Mouse (Mus musculus) cerebellum, postnatal 36 days (tissue): ENCODE measurements at regions not wholly inside any gene's neighbourhood (a gene's known extent, or its start where the extent isn't known, plus 50 kb on each side); places are given as distances from the start of the nearest gene placed in this dataset.
A peak's percentile ranks its signal among the peaks of the same experiment; 100 is the strongest.

Source experiments
- DNase-seq, 2 experiments: peaks; one replicate each; pipeline ENCODE4 v3.0.0; 2021 to 2022; ENCODE audit warnings: mixed read lengths in 2 of 2

DNA sequence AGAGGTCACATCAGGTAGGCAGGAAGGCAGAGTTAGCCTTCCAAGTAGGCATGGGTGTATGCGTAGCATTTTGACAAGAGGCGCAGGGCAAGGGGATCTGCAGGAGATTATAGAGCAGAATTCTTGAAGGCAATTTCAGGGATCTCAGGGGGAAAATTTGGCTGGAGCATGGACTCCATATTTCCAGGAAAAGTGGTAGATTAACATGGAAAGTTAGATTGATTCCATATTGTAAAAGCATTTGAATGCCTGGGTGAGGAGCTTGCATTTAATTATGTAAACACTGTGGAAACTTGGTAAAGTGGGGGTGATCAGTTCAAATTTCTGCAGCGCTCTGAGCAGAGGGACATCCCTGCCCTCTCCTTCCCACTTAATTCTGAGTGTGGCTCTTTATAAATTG is 146.7 kb downstream of the Pax3 start:
- DNase-seq = no peak

DNA sequence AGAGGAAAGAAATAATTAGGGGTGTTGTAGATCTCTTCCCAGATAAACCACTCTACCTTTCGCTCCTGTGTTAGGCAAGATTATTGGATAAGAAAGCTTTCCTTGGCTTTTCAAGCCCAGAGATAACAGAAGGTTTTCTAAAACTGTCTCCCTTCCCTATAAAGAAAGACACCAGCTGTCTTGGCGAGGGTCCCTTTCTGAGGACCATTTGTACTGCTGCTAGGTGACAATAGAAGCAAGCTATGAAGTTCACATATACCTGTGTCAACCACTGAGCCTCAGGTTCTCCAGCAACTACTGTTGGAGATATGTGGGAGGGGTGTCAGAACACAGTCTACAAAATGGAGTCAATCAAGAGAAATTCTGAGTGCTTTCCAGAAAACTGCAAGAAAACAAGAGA is 164.6 kb downstream of the Pax3 start:
- DNase-seq = no peak

DNA sequence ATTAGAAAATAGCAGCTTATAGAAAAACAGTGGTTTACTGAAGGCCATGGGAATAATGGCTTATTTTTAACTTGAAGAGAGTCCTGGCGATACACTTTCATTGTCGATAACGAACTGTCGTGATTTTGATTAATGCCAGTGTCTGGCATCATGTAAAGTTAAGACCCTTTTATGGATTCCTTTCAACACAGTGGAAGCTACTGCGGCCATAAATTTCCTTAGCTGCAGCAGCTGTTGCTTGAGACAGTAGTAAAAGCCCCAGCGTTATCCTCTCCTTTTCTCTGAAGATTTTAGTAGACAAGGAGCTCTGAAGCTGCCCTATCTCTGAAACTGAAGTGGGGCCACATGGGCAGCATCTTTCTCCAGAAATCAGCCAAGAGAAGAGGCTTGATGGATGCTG is 175.2 kb downstream of the Pax3 start:
- DNase-seq = no peak

DNA sequence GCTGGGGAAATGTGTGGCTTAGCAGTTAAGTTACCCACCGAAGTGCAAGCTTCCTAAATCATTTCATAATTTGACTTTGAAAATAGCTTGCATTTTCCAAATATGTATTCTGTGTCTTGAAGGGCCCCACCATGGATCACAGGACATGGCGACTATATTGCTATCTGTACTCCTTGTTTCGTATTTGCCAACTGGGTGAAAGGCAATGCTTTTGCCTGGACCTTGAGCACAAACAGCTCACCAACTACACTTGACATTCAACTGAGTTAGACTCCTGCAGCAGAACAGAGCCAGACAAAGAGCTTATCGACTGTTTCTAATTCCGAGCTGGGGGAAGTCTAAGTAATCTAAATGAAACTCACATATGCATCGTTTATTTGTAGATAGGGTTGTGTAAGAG is 175.9 kb downstream of the Pax3 start:
- DNase-seq = no peak

DNA sequence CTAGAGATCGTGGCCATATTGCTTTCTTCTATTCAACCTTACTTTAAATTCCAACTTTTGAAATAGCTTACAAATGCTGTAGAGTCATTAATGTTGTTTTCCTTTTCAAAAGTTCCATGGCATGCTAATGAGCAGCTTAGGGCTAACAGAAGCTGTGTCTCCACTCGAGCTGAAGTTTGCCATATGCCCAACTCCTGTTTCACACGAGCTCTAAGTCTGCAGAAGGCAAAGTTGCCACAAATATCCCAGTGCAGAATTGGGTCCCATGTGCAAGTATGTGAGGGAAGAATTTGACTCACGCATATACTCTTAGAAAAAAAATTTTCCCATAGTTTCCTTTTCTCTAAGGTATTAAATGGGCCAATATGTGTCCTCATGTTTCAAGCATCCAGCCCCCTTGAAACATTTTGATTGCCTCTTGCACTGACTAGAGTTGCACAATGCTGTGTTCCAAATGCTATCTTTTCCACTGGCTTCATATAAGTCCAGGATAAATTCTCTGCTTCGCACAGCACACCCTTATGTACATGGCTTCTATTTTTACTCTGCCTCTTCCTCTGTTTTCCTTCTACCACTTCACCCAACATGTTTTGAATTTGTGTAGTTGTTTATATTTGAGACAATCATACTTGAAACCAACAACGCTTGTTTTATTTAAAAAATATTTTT is 178.9 kb downstream of the Pax3 start:
- DNase-seq = no peak

DNA sequence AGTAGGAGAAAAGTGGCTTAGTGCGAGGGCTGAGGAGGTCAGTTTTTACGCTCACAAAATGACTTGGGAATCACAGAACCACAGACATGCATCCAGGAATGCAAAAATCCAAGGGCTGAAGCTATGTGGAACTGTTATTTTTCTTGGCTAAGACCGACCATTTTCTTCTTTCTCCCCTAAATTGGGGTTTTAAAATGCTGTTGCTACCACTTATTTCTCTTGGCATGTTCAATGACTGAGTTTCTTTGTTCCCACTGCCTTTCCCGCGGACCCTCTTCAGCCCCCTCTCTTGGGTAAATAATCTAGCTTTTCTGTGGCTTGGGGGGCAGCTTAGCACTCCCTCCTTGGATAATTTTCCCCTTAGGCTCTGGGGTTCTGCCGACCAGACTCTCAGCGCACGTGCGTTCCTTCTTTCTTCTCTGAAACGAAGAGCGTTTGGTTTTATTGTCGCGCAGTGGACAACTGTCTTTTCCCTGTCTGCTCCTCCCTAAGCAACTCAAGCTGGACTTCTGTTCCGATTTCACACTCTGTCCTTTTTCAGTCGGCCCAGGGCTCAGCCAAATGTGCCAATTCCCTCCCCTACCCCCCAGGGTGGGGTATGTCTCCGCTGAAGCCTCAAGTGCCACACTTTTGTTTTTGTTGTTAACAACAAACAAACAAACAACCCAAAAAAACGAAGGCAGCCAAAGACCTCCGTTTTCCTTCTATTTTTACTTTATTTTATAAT is 180.2 kb downstream of the Pax3 start:
- no peak for DNase-seq

DNA sequence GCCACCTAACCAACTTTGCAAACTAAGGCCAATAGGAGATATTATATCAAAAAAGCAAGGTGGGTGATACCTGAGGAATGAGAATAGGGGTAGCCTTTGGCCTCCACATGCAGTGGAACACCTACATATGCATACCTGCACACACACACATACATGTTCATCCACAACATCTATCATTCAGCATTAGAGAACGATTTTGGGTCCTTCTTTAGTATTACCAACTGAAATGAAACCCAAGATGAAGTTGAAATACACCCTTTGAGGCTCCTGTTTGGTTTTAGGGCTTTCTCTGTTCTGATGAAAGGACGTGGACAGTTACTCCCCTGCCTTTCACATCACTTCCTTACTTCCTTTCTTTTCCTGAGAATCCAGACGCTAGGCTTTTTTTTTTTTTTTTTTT is 180.9 kb downstream of the Pax3 start:
- no peak for DNase-seq

DNA sequence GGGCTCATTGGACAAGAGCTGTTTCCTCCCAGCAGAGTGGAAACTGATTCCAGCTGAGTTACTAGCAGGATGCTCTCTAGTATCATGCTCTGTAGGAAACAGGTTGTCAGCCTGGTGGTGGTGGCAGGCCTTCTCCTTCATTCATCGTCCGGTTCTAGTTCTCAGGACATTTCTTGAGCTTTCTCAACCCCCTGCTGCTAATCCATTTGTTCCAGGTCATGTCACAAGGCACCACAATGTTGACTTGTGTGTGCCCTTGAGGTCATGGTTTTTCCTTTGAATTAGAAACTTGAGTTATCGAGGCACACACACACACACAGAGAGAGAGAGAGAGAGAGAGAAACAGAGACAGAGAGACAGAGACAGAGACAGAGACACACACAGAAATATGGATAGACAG is 183.5 kb downstream of the Pax3 start:
- no peak for DNase-seq

DNA sequence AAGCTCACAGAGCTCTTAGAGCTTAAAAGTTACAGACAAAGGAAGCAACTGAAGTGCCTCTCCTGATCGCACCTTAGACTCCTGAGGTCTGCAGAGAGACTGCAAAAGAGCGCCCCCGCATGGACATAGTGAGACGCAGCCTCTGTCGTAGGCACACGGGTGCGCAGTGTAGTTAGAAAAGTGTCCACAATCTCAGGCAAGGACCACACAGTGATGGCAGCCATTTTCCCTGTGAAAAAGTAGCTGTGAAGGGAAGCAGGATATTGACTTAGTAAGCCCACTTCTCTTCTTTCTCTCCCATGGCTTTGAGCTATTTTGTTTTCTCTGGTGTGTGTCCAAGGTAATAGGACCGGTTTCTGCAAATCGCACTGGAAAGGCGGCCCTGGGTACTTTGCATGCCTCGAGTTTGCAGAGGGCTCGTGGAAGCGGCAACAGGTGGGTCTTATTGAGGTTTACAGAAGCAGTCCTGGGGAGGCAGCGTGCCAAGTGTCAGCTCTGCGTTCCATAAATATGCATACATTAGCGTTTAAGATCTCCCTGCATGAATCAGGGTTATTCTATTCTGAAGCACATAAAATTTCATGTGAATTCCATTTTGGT is 188.0 kb downstream of the Pax3 start:
- peak in 1 of 2 experiments; percentile 13 for DNase-seq

DNA sequence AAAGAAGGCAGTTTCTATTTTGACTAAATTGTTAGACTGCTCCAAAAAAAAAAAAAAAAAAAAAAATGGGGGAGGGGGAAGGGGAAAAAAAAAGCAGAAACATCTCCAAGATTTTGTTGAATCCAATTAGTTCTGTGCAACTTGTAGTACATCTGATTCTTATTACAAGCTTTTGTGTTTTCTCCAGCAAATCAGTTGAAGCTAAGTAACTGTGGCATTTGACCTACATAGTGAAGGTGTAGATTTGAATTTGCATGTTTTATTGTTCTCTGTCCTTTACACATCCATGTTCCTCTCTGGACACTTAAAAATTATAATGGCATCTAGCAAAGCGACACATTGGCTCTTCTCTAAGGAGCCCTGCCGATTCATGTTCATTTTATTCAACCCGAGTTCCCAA is 192.6 kb downstream of the Pax3 start:
- no peak for DNase-seq

DNA sequence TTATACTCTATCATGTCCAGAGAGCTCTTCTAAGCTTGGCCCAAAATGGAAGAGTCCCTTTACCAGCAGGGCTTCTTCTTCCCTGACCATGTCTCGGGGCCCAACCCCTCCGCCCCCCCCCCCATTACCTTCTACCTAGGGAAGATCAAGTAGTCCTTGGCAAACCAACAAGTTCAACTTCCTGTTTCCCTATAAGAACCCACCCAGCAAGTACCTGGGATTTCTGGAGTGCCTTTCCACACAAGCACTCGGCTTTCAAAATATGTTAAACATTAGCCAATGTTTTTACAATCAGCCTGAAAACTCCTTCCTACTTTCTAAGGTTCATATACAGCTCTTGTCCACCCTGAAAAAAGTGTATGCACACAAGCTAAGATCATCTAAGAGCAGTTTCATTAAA is 198.2 kb downstream of the Pax3 start:
- DNase-seq = no peak

DNA sequence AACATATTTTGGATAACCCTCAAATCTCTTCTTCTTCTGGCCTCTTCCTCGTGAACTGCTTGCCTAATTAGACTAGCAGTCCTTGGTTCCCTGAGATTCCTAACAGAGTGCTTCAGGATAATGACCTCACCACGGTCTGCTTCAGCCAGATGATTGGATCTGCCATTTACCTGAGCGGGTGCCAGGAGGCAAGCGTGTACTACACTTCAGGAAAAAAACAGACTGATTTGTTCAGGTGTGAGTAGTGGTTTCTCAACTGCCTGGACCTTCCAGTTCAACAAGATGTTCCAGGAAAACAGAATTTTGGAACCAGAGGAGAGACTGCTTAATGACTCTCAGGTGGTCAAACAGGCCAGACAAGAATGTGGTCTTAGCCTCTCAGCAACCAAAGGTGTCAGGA is 215.4 kb downstream of the Pax3 start:
- no peak for DNase-seq

DNA sequence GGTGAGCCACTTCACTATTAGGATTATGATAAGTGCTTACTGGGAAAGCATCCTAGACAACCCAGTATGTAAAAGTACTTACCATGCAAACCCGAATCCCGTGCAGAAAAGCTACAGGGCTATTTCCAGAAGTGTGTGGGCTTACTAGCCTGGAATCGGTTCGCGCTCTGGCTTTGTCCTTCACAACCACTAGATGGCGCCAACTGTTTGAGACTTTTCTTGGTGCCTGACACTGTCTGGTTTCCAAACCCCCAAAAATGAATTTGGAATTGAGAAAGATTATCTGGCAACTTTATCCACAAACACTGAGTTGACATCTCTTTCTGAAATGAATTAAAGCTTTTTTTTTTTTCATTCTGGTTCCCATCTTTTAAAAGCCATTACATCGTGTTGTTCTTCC is 218.2 kb downstream of the Pax3 start:
- peak; percentile 54 to 69 for DNase-seq

DNA sequence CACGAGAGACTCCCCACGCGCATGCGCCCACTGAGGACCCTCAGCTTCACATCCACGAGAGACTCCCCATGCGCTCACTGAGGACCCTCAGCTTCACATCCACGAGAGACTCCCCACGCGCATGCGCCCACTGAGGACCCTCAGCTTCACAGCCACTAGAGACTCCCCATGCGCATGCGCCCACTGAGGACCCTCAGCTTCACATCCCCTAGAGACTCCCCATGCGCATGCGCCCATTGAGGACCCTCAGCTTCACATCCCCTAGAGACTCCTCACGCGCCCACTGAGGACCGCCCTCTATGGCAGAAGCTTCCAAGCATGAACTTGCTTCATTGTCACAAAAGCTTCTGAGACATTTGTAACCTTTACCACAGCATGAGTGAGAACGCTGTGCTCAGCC is 221.0 kb downstream of the Pax3 start:
- DNase-seq = no peak

DNA sequence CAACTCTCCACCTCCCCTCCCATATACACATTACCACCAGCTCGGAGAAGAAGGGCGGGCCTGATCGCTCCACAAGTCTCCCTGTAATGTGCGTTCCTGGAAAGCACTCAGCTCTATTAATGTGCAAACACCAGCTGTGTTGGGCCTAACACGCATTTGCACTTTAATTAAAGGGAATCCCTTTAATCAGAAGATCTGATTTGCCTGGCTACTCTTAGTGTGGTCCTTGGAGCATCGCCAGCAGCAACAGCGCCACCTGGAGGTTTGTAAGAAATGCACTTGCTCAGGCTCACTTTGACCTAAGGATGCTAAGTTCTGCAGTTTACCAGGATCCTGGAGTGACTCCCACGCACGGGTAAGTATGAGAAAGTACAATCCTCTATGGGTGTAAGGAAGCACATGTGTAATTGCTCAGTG is 224.6 kb downstream of the Pax3 start:
- DNase-seq = peak; percentile 41 to 48

DNA sequence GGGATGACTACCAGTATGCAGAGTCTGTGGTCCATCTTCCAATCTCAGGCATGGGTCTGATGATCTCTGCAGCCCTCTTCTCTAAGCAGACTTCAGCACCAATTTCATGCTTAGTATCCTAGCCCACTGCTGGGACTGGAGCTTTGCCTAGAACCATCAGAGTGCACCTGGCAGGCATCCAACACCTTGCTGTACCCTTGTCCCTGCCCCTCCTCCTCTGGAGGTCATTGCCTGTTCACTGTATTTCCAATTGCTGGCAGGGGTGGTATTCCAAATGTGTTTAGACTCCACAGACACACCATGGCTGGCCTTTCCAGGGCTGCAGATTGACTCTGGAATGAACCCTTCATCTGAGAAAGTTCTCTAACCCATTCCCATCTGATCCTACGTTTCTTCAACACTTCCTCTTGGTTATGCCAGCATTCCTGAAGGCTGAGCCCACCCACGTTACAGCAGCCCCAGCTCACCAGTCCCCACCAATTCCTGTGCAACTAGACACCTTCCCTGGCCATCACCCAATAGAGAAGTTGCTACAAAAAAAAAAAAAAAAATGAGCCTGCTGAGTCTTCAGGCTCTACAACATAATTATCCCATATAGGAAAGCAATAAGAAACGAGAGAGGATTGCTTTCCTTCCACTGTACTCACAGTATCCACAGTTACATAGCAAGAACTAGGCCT is 232.1 kb downstream of the Pax3 start:
- DNase-seq = peak in 1 of 2 experiments; percentile 11

DNA sequence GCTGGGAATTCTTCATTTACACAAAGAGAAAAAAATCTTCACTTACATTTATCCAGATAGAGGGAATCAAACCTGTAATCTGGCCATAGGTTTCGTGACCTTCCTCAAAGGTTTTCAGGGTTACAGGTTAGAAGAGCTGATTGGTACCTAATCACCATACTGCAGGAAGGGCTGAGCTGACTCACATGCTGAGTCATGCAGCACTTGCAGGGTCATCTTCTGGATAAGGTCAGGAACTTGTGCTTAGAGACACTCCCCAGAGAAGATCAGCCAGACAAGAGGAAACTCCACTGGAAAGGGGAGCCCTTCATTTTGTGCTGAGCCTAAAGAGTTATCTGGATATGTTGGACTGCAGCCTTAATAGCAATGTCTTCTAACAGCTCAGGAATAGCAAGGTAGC is 237.6 kb downstream of the Pax3 start:
- no peak for DNase-seq

DNA sequence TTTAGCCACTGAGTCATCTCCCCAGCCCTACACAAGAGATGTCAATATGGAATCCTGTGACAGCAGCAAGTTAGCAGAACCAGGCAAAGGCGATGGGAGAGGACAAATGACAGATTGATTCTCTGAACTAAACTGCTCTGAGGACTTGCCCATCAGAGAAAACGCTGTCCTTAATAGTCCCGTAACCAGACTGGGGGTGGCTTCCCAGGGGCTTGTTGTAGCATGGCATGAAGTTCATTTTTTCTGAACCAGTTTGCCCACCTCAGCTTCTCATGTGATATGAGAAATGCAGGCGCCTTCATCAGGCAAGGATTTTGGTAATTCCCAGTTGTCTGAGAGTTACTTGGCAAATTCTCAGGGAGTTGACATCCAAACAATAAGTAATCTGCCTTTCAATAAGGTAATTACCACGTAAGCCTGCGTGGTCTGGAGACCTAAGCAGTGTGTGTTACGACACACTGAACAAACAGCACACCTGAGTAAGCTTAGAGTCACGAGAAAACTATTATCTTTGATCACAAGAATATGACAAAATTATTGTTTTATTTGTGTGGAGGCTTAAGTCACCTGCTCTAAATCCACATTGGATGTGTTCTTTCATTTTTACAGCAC is 239.7 kb downstream of the Pax3 start:
- DNase-seq = no peak

DNA sequence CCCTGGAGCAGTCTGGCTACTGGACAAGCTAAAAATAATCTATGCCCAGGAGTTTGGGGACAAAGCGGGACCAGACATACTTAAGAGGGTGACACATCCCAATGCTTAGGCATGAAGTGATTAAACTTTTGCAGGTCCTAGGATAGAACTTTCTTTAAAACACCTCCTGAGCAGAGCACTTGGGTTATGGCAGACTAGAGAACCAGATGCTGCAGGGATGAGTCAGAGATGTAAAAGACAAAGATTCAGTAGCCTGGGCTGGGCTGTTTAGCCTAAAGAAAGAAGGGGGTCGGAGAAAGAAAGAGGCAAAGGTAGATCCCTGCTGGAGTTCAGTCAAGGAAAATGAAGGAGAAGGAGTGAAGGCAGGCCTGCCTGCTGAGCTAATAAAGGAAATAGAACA is 249.0 kb downstream of the Pax3 start:
- no peak for DNase-seq

DNA sequence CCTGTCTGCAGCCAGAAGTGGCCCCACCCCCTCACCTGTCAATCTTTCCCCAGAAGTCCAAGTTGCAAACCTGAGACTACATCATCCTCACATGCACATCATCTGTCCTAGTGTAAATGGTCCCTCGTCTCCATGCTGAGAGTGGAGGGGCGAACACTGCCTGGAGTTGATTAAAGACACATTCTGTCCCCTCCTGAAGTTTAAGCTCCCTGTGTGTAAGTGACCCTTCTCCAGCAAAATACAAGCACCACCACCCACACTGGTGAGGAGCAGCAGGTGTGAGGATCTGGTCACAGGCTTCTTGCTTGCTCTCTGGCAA is 252.6 kb downstream of the Pax3 start:
- DNase-seq = no peak

DNA sequence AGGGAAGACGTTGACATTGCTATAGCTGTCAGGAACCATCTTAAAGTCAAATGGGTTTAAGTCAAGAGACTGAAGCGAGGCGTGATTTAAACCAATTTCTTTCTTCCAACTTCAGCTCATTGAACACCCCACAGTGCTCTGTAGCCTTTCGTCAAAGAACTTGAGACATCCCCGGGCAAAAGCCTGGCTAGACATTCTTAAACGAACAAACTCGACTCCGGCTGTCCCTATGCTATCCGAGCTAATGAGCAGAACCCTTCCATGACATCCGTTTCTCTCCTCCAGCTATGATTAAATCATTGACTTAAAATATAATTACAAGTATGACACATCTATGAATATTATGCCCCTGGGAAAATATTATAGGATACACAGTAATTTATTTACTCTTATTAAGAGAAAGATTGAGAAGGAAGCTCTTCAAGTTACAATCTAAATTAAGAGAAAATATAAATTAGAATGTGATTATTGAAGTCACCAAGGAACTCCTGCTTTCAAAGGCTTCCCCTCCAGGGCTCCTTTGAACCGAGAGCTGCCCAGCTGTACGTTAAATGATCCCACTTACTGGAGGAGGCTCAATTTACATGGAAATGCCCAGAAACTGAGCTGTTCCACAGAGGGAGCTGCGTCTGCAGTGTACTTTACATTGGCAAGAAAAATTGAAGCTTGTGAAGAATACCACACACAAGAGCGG is 253.2 kb downstream of the Pax3 start:
- no peak for DNase-seq

DNA sequence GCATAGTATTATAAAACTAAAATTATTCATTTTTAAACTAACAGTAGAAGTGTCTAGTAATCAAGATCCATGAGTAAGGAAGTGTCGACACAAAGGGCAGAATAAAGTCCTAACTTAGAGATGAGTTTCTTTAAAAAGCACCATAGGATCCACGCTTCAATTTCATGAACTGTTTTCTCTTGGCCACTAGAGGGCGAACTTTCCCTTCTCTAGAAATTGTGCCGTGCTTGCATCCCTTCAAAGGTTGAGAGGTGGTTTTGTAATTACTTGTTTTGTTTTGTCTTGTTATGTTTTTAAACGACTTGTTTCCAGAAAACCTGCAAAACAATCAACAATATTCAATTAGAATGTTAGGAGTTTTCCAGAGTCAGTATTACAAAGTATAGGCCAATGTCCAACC is 253.8 kb downstream of the Pax3 start:
- peak in 1 of 2 experiments; percentile 19 for DNase-seq
